Mouse (Mus musculus) urinary bladder, postnatal 25 days (tissue): ENCODE measurements around the gene Sart1.
"Not testable (repeated sequence)": the region's sequence is repeated elsewhere in the genome, so short reads cannot be mapped to it uniquely, and the experiment has no call there.

Source experiments
- DNase-seq: peaks from one replicate; pipeline ENCODE4 v3.0.0; 2022; ENCODE audit warnings: low spot score

Sart1 gene

DNA sequence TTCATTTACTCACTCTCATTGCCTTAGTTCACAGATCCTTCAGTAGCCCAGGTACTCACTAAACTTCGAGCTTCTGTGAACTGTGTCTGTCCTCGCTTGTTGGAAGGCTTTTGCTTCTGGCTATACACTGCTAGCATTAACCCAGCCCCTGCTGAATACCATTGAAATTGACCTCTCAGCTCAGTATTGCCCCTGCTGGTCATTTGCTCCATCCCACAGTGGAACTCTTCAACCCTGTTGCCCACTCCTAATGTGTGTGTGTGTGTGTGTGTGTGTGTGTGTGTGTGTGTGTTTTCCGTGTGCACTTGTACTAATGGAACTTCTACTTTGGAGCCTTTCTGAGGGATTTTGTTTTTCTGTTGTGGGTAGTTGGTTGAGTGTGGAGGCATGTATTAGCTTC, 17.6 kb downstream of the Sart1 start:
- no peak for DNase-seq

DNA sequence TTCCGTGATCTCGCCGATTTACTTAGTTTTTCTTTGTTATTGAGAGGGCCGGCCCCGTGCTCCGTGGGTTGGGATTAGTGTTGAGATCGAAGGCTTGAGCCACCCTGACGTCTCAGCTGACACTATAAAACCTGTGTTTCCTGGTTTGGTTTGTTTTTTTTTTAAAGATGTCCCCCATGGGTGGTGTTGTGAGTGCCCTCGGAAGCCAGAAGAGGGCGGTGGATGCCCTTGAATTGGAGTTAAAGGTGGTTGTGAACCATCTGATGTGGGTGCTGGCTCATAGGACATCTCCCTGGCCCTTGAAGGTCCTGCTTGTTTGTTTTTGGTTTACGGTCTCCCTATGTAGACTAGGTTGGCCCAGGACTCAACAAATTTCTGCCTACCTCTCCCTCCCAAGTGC, 21.0 kb downstream of the Sart1 start:
- DNase-seq = no peak

- no peak for DNase-seq
Observed at GRCm38 (mm10) chr19:5367053-5367359, 21.5 kb downstream of the Sart1 start, which contains the start of gene Banf1. Banf1 (minus strand) TSS chr19:5367168.

- DNase-seq = peak; percentile 86
Observed at GRCm38 (mm10) chr19:5366175-5367052, 22.1 kb downstream of the Sart1 start, which contains the start of gene Eif1ad. Eif1ad (plus strand) TSS chr19:5366741.

- DNase-seq = no peak
Observed at GRCm38 (mm10) chr19:5365751-5366150, 22.8 kb downstream of the Sart1 start.

DNA sequence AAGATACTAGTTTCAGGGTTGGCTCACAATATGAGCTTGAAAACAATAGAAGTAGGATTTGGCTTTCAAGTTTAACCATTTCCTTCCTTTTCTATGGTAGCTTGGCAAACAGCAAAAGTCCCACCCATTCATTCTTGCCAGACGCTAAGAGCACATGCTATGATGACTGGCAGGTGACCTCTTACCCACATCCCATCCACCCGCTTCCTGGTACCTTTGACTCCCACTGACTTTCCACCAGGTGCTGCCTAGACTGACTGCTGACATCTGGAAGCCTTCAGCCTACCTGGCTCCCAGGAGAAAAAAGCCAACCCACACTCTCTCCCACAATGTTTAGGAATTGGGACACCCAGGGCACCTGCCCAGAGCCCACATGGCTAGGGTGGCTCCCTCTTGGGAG, 24.4 kb downstream of the Sart1 start:
- DNase-seq = no peak

GRCm38 (mm10) chr19:5362186-5362585, 26.3 kb downstream of the Sart1 start:
- DNase-seq = no peak

- DNase-seq = no peak
Observed at GRCm38 (mm10) chr19:5356080-5356479, 32.4 kb downstream of the Sart1 start.

DNA sequence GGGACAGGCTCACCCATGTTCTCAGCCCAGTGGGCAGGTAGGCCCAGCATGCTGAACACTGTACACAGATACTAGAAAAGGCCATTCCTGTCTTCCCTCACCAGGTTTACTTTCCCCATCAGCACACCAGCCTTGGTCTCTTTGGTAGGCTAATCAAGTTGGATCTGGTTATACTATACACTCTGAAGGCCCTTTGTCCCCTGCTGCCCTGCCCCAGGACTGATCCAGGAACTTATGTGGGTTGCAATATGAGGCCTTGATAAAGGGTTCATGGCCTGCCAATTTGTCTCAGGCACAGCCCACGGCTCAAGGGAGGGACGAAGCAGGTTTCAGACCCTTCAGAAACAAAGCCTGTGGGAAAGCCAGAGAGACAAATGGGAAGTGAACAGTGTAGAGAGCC, 34.9 kb downstream of the Sart1 start:
- DNase-seq = no peak

DNA sequence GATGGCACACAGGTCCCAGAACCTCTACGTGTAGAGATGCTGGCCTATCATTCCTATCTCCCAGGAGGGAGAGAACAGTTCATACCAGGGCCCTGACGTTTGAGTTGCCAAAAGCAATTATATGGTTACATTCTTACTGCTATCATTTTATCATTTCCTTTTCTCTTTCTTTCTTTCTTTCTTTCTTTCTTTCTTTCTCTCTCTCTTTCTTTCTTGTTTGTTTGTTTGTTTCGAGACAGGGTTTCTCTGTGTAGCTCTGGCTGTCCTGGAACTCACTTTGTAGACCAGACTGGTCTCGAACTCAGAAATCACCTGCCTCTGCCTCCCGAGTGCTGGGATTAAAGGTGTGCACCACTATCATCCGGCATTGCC, 39.0 kb downstream of the Sart1 start, which contains the start of gene Cst6:
TSS of gene Cst6 (minus strand) at position 73 of the 372 bp plus-strand sequence.
- DNase-seq = not testable (repeated sequence)

GRCm38 (mm10) chr19:5348526-5349501, 39.7 kb downstream of the Sart1 start:
- DNase-seq = peak; percentile 7

- no peak for DNase-seq
Observed at GRCm38 (mm10) chr19:5348064-5348463, 40.4 kb downstream of the Sart1 start.

DNA sequence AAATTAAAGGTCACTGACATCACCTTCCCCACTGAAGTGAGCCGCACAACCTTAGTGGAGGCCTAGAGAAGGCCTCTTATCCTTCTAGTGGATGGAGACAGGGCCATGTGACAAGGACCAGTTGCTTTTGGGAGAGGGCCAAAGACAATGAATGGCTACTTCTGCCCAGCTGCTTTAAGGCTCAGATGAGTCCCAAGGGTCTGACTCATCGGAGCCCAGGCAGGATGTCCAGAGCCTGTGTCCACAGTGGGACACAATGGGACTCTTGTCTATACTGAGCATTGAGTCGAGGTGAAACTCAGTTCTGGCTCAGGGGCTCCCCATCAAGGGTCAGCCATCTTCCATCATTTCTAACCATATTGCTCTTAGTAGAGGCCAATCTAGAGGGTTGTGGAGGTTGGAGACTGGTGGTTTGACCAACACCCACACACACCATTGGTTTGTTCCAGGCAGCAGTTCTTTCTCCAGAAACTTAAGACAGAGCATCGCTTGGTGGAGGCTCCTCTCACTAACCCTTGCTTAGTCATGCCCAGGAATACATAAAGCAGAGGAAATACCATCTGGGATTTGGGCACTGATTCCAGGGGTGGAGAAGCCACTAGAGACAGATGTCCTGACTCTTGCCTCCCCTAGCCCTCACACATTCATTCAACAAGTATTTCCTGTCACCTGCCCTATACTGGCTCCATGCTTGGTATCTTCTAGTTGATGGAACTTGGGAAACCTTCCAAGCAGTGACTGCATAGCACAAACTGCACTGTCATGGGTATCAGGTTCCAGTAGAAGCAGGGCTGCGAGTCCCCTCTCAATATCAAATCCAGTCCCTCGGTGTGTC, 43.0 kb downstream of the Sart1 start:
- DNase-seq = no peak

GRCm38 (mm10) chr19:5341360-5341759, 47.1 kb downstream of the Sart1 start:
- DNase-seq = no peak

- DNase-seq = peak; percentile 65
Observed at GRCm38 (mm10) chr19:5337975-5338374, 50.5 kb downstream of the Sart1 start.

DNA sequence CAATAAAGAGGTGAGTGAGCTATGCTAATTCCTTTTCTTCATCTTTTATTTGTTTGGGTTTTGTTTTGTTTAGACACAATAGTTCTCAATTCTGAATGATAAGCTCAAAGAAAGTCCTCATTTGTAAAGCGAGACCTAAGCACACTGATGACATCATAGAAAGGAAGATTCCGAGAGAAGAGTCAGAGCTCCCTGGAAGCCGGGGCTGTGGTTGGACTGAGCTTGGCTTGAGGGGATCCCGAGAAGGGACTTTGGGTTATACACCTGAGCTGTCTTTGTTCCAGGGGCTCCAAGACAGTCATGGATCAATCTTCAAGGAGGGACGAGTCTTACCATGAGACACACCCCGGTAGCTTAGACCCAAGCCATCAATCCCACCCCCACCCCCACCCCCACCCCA, 53.1 kb downstream of the Sart1 start, which contains the start of gene Catsper1:
TSS of gene Catsper1 (plus strand) at position 301 of the 400 bp plus-strand sequence.
- no peak for DNase-seq

- no peak for DNase-seq
Observed at GRCm38 (mm10) chr19:5334741-5335140, 53.8 kb downstream of the Sart1 start.

- DNase-seq = no peak
Observed at GRCm38 (mm10) chr19:5327970-5328369, 60.5 kb downstream of the Sart1 start.
